9 mouse cellular contexts compared by ENCODE assay signal in genomic region chr17:84274163-84274562, GRCm38 (mm10).
DNase-seq lines count a peak whose midpoint lies in the region; ATAC-seq lines count a peak whose summit lies in the region.
"Had no signal": no experiment of that assay in that cellular context is flagged by ENCODE, and none has a peak within 500 bp of the region (broad histone marks: within the 10 kb centered on the region; RNA-seq: fewer than 3 reads in every experiment).

No protein-coding gene starts in this region.

- no peaks in the 10 kb centered on the region for H3K36me3 ChIP-seq in forebrain, embryonic 16.5 days (ENCODE audit: control insufficient read depth, insufficient read depth)
- H3K36me3 ChIP-seq: liver, embryonic 15.5 days had no signal

- WGBS in forebrain, embryonic 16.5 days = 19% methylated on average over 6 of the region's 6 CpGs

- peaks cover 13% of the 10 kb centered on the region for H3K4me1 ChIP-seq in forebrain, embryonic 16.5 days (replicated peaks; ENCODE audit: control insufficient read depth, insufficient read depth, low read length)

- no peaks in the 10 kb centered on the region for H3K9me3 ChIP-seq in forebrain, embryonic 16.5 days (ENCODE audit: control insufficient read depth, low read length)
- H3K9me3 ChIP-seq: liver, embryonic 15.5 days had no signal

- no peak overlapping the region for H3K9ac ChIP-seq in forebrain, embryonic 16.5 days (replicated peaks; ENCODE audit: low read depth, low read length)
- H3K9ac ChIP-seq: liver, embryonic 15.5 days had no signal

- no peaks in the 10 kb centered on the region for H3K27me3 ChIP-seq in forebrain, embryonic 16.5 days (replicated peaks; ENCODE audit: control insufficient read depth, insufficient read depth, low read length)
- H3K27me3 ChIP-seq: liver, embryonic 15.5 days had no signal

- peak overlapping the region; percentile 58 for H3K27ac ChIP-seq in forebrain, embryonic 16.5 days (ENCODE audit: low read length)
- H3K27ac ChIP-seq: liver, embryonic 15.5 days had no signal

- no peak overlapping the region for H3K4me3 ChIP-seq in forebrain, embryonic 16.5 days (replicated peaks; ENCODE audit: low read length)
- H3K4me3 ChIP-seq: liver, embryonic 15.5 days had no signal

- H3K4me2 ChIP-seq in forebrain, embryonic 16.5 days (ENCODE audit: low read length) = no peak overlapping the region
- H3K4me2 ChIP-seq: liver, embryonic 15.5 days had no signal

- ATAC-seq in forebrain, embryonic 16.5 days = peak; percentile 68

- DNase-seq in heart, adult 11 months = peak; percentile 94
- DNase-seq in heart, adult 8-10 months (ENCODE audit: low spot score) = no peak
- peak; percentile 27 for DNase-seq in MN1 (ENCODE audit: low spot score)
- DNase-seq in lung, postnatal 10 days = peak; percentile 55
- DNase-seq in testis, postnatal 10 days (ENCODE audit: low spot score) = no peak
- no peak for DNase-seq in left cerebral cortex, adult 9 months (ENCODE audit: low spot score in 2 of 2)
- DNase-seq in spleen, postnatal 14 days (ENCODE audit: low spot score in 2 of 2) = no peak

Comparison
In these comparisons a context has a peak if more than half of its experiments do, and no peak if none do; other contexts are left out.
1. DNase-seq: peak in heart, adult 11 months (single experiment), MN1 (single experiment) and lung, postnatal 10 days (single experiment); none in heart, adult 8-10 months (single experiment), testis, postnatal 10 days (single experiment), left cerebral cortex, adult 9 months (0 of 2) and spleen, postnatal 14 days (0 of 2).